ENCODE assay signal across 11 mouse cellular contexts in the genomic region with DNA sequence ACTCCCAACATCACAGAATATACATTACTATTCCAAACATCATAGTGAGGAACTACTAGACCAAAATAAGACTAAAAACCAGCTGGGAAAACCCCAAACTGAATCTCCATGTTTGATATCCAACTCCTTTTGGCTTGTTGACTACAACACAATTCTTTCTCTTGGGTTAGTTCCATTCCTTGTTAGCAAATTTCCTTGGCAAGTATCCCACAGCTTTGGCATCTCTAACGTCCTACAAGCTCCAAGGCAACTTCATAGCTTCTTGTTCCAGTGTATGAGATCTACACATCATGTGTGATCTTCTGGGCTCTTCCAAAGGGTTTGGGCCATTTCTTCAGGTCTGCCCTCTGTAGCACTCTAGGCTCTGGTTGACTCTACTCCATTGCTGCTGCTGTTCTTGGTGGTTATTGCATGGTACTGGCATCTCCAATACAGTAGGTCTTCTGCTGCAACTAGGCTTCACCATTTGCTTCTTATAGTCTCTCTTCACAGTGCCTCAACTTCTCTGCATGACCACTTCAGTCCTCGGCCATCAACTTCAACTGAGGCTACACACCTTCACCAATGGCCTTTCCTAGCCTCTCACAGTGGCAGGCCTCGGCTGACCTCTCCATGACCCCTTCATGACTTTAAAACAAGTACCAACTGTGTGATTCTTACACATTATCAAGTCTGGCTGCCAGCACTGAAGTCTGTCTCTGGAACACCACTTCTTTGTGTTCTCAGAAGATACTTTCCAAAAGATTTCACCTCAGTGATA.
"Had no signal": no experiment of that assay in that cellular context is flagged by ENCODE, and none has a peak within 500 bp of the region (broad histone marks: within the 10 kb centered on the region; RNA-seq: fewer than 3 reads in every experiment).

No protein-coding gene starts in this region.

- H3K4me3 ChIP-seq: kidney, embryonic 15.5 days; left cerebral cortex, adult 2 months; limb, embryonic 10.5 days; liver, embryonic 15.5 days; lung, embryonic 15.5 days; megakaryocyte, embryonic 14.5 days; midbrain, embryonic 12.5 days had no signal

- DNase-seq: kidney, postnatal 14 days; right cerebral cortex, adult 18-20 months; right cerebral cortex, postnatal 25 days; thymus, postnatal 36 days had no signal
